Mouse (Mus musculus) gonadal fat pad, adult 2 months (tissue): ENCODE results near the gene Pvalb. TPM values are rescaled to one million over a fixed set of nuclear protein-coding genes. Genes with fewer than 3 reads are reported as not detected.

Experiments used
- DNase-seq: peaks from one replicate; pipeline ENCODE4 v3.0.0-alpha.2; 2012; ENCODE audit warnings: low read depth
- polyA plus RNA-seq: library from polyadenylated mRNA; depleted of rRNA; stranded (reverse); fragments of >200 nt; gene quantifications from 2 replicates; pipeline ENCODE4 v1.2.3, GENCODE M21; 2012

Gene Pvalb
- polyA plus RNA-seq, 1 experiment, result 1.4 TPM

DNA sequence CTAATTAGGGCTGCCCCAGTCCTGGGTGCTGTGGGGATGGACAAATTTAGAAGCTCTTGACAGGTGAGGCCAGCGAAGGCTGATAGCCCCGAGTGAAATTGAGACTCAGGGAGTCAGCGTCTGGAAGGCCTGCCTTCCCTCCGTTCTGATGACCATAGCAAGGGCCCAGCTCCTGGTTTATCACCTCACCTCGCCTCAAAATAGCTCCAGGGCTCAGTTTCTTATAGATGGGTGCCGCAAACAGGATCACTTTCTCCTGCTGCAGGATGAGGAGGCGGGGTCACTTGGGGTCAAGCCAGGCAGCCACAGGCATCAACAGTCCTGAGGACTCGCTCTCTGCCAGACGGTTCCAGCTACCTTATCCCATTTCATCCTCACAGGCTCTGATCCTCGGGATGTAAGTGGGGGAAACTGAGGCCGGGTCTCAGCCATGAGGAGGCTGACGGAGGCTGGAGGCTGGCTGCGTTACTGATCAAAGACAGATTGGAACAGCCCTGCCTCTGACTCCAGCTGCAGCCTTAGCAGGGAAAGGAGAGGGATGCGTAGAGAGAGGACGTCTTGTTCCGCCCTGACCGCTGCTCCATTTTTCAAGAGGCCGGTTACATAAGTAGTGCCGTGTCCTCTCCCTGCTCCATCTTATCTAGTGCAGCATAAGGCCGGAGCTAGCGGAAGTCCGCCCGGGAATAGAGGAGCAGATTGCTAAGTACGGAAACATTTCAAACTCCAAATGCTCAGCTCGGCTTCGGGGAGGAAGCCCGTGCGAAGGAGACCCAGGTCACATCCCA is 10.9 kb downstream of the Pvalb start:
- DNase-seq, result no peak

DNA sequence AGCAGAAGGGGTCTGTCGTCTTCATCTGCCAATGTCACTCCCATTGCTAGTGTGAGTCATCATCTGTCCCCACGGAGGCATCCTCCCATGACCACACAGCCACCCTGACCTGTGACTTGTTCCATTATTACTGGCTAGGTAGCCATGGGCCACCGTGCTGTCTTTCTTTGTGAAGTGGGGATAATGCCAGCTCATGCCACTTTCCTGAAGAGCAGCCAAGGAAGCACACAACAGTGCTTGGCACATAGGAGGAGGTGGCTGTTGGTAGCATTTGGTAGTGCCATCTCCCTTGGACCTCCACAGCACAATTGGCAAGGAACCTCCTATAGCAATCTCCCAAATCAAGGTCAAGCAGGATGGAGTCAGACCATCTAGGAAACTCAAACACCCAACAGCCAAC is 11.9 kb downstream of the Pvalb start:
- DNase-seq, result no peak

GRCm38 (mm10) chr15:78189636-78190035 is 16.6 kb downstream of the Pvalb start:
- DNase-seq, result no peak

DNA sequence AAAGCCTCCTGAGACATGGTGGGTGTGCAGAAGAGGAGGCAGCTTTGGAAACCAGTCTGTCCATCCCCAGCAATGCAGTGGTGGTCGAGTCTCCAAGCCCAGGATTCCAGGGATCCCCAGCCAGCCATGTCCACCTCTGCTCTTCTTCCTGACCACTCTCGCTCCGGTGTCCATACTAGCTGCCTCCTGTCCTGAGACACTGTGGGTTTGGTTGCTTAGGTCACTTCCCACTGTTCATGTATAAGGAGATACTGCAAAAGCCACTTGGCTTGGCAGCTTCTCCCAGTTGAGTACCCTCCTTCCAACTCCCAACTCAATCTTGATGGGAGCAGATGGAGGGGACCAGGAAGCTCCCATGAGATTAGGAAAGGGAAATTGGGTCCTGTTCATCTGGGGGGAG is 17.7 kb downstream of the Pvalb start:
- DNase-seq, result no peak

DNA sequence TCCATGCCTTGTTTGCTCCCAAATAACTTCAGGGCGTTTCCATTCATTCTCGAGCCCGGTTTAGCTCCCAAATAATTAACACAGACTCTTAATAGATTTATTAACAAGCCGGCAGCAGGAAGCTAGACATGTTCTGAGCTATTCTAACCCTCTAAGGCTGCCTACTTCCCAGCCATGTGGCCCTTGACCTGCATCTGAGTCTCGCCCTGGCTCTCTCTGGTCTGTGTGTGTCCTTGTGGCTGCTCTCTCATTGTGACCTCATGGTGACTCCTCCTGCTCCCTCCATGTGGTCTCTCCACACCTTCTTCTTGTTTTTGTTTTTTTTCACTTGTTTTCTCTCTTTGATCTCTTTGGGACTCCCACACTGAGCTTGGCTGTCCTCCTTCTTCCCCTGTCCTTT is 19.3 kb downstream of the Pvalb start:
- no peak for DNase-seq

DNA sequence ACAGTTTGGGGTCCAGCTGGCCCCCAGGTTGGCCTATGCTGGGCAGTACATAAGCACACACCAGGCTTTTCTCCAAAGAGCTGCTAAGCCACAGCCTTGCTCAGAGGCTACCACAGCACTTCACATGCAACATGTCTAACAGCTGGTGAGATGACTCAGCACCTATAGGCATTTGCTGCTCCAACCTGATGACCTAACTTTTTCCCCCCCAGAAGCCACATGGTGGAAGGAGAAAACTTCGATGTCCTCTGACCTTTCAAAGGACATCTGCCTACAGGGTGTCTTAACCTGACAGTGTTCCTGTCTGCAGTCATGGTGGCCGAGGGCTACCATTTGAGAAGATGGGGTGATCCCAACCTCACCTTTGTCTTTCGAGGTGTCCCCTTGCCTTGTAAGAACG is 20.6 kb downstream of the Pvalb start:
- DNase-seq, result no peak

- no peak for DNase-seq
Observed at GRCm38 (mm10) chr15:78184855-78185254, 21.3 kb downstream of the Pvalb start.

DNA sequence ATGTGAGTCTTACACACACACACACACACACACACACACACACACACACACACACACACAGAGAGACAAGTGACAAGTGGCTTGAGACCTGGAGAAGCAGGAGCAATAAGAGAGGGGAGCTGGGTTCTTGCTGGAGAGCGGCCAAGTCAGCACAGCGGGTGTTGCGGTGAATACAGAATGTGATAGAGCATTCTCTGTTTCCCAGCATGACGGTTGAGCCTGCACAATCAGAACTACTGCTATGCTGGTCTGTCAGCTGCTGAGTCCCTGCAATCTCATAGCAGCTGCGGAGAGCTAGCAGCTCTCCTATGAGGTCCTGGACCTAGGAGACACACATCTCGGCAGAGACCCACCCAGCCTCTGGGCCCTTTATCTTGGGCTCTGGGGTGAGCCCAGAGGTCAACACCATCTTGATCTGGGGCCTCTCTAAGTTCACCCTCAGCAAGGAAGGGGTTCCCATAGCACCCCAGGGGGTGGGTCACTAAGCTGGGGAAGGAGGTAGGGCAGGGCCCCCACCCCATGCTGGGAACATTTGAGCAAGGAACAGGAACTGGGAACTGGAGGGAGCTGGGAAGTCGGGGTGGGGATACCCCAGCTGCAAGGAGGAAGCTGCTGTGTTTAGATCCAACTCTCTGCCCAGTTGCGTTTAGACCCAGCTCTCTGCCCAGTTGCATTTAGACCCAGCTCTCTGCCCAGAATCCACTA is 24.3 kb downstream of the Pvalb start:
- no peak for DNase-seq

DNA sequence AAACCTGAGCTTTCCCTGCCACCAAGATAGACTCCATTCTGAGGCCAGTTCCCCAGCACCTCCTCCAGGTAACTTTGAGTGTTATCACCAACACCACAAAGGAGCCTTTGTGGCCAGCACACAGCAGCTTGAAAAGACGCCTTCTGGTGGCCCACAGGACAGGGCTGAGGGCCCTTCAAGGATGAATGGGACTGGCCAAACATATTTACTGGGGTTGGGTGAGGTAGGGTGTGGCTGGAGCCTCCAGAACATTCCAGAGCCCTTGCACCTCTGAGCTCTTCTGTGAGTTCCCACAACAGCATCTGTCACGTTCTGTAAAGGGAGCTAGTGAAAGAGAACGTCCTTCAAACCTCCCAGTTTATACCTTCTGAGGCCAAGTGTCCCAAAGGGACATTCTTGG is 26.4 kb downstream of the Pvalb start:
- no peak for DNase-seq

GRCm38 (mm10) chr15:78178397-78178796 is 27.8 kb downstream of the Pvalb start:
- DNase-seq, result no peak

DNA sequence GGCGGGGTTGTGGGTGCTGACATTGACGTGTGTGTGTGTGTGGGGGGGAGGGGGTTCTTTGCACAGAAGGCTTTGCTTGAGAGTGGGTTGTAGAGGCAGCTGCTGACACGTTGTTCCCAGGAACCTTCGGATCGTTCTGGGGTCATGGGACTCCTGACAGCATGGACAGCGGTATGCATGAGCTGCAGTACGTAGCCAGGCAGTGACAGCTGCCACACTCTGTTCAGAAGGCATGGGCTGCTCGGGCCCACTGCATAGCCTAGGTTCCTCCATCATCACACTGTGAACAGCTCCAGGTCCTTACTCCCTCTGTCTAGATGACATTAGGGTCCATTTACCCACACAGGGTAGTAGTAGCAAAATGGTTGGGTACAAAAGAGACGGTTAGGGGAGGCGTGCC is 28.9 kb downstream of the Pvalb start:
- DNase-seq, result no peak

DNA sequence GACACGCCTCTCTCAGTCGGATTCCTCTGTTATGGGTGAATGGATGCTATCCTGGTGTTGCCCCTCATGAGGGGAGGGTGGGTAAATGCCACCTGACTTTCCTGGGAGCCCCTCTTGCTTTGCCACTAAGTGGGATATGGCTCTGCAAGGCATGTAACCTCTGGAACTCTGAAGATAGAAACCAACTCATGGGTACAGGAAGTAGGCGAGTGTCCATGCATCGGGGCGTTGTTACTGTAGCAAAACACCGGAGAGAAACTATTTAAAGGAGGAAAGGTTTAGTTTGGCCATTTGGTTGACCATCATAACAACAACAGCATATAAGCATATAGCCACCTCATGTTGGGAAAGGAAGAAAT is 31.3 kb downstream of the Pvalb start:
- no peak for DNase-seq

DNA sequence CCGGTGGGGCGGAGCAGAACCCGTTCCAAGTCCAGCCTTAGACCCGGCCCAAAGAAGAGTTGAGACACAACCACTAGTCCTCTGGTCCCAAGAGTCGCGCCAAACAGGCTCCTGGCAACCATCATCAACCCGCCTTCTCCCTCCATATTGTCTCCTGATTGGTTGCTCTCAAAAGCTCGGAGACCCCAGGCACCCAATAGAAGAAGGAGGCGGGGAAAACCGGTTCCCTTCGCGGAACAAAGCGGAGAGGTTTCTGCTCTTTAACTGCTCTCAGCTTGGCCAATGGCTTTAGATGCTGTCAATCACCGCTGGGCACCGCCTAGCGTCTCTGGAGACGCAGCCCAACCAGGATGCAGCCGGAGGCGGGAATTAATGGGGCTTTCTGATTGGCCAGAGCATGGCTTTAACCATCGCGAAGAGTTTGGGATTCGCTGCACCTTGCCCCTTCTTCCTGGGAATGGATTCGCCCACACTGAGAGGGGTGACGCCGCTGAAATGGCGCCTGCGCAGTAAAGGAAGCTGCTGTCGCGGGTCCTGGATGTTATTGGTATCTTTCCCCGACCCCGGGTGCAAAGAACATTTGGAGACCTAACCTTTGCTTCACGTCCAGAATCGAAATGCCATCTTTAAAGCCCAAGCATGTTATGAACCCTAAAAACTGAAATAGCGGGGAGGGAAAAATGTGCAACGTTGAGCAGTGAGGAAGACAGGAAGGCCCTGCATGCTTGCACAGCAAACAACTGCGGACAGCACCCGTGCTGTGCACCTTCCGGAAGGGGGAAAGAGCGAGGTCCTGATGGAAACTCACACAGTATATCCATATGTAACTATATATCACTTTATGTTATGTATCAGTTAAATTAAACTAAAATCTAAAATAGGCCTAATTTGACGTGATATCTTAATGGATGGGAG is 32.0 kb downstream of the Pvalb start, which contains the start of gene Ift27:
Gene Ift27 (minus strand): TSS at position 136 of the 915 bp plus-strand sequence.
- peak; percentile 99 for DNase-seq

DNA sequence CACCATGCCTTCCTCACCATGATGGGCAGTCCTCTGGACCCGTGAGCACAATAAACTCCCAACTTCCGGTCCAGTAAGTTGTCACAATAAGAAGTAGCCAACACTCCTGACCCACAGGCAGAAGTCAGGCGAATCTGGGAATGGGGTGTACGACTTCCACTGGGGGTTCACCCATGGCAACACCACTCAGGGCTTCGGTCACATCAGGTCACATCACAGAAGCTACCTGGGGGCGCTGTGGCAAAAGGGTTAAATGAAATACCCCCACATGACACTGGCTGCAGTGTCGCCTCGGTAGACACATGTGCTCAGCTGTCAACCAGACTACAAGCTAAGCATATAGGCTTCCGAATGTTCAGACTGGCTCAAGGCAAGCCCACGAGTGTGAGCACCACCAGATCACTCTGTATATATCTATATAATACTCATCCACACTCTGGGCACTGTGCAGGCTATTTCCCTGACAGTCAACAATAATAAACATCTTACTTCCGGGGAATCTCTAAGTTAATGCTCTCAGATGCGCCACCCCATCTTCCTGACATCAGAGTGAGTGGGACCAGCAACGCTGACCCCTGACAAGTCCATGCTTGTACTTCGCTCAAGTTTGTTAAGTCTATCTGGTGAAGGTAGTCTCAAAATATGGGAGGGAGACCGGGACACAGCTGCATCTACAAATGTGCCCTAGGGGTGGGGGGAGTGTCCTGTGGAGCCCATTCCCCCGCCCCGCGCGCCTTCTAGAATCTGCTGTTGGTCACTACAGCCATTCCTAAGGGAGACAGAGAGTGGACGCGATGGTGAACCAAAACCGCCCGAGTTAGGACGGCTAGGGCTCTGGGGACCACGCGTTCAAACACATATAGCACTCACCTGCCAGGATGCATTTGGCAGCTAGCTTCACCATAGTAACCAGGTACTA is 33.0 kb downstream of the Pvalb start:
- no peak for DNase-seq

- no peak for DNase-seq
Observed at GRCm38 (mm10) chr15:78172256-78172898, 33.8 kb downstream of the Pvalb start.

DNA sequence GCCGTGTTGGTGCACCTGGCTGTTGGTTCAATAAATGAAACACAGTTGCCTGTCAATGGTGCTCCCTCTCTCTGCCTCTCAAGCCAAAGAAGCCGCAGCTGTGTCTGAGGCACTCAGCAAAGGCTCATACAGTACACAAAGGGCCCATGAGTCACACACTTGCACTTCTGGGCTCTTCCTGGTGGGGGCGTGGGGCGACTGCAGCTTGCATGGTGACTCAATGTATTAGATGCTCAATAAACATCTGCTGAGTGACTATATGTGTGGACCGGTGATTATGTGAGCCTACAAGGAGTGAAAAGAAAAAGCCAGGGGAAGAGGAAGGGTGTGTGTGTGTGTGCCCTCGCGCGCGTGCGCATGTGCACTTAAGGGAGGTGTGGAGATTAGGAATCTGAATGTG is 34.5 kb downstream of the Pvalb start:
- no peak for DNase-seq

DNA sequence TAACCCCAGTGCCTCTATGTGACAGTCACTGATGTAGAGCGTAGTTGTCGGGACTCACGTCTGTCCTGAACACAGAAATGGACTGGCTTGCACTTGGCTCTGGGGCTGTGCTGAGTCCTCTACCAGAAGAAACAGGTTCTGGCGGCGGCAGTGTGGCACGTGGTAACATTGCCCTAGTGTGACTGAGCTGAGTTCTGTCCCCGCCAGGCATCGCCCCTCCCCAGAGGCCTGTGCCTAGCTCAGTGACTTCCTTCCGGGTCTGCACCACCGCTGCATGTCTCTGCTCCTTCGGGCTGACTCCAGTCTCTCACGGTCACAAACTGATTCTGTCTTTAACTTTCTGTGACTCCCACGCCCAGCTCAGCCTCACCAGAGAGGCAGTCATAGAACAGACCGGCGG is 35.5 kb downstream of the Pvalb start:
- DNase-seq, result no peak

- DNase-seq, result no peak
Observed at GRCm38 (mm10) chr15:78169566-78169965, 36.6 kb downstream of the Pvalb start.

DNA sequence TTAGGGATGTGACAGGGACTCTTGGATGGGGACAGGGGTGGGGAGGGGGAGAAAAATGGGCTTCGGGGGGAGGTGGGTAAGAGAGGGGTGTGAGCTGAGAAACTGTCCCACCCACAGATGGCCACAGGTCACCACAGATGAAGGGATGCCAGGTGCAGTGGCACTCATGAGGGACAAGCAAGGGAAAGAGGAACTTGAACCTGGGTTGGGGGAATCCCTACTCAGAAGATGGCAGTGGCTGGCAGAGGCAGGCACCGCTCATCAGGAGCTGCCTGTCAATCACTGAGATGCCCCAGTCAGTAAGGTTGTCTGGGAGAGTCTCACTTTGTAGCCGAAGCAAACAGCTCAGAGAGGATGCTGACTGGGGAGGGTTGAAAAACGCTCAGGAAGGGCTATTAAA is 40.9 kb downstream of the Pvalb start:
- DNase-seq, result no peak

DNA sequence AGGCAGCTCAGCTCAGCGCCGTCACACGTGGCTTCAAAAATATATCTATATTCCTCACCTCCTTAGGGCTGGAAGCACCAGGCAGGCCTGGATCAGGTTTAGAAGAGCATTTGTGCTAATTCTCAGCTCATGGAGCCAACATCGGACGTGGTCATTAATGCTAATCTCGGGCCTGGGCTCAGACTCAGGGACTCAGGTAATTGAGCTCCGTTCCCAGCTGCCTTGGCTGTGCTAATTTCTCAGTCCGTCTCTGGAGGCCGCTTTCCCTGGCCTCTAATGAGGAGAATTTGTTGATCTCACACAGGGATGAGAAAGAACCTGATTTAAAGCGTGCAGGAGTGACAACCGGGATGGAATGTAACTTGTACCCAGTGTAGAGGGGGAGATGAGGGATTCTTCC is 41.7 kb downstream of the Pvalb start:
- no peak for DNase-seq

GRCm38 (mm10) chr15:78161946-78162345 is 44.3 kb downstream of the Pvalb start:
- DNase-seq, result no peak
